Mouse (Mus musculus) limb, embryonic 15.5 days (tissue): Measurements from ENCODE around the gene Eya3. TPM values are rescaled to one million over a fixed set of nuclear protein-coding genes. Genes with fewer than 3 reads are reported as not detected.
A peak's percentile ranks its signal among the peaks of the same experiment; 100 is the strongest.
"Not testable (repeated sequence)": the region's sequence is repeated elsewhere in the genome, so short reads cannot be mapped to it uniquely, and the experiment has no call there.

Experiments
- ATAC-seq: fragments of 200-750 bp; cut with Nextera tagmentation; 2 replicates; pipeline ENCODE4 v1.8.0; 2017; ENCODE audit warnings: low read depth, moderate TSS enrichment; ENCODE audit not compliant: insufficient number of reproducible peaks, low FRiP score, low TSS enrichment
- H3K27ac ChIP-seq: fragments of 300-500 bp; sonication (generic); 2 replicates; pipeline ENCODE4 v1.5.1; 2015; ENCODE audit warnings: moderate library complexity, mild to moderate bottlenecking, inconsistent platforms
- H3K27me3 ChIP-seq: fragments of 300-500 bp; sonication (generic); 2 replicates; pipeline ENCODE4 v1.6.1; 2015; ENCODE audit warnings: inconsistent platforms
- H3K36me3 ChIP-seq: fragments of 300-500 bp; sonication (generic); 2 replicates; pipeline ENCODE4 v1.6.1; 2015; ENCODE audit warnings: inconsistent platforms
- H3K4me1 ChIP-seq: fragments of 300-500 bp; sonication (generic); 2 replicates; pipeline ENCODE4 v1.6.1; 2015; ENCODE audit warnings: inconsistent platforms
- H3K4me2 ChIP-seq: fragments of 300-500 bp; sonication (generic); 2 replicates; pipeline ENCODE4 v1.6.1; 2015; ENCODE audit warnings: mild to moderate bottlenecking, inconsistent platforms
- H3K4me3 ChIP-seq: fragments of 300-500 bp; sonication (generic); 2 replicates; pipeline ENCODE4 v1.5.1; 2015; ENCODE audit warnings: mild to moderate bottlenecking, inconsistent platforms
- H3K9ac ChIP-seq: fragments of 300-500 bp; sonication (generic); 2 replicates; pipeline ENCODE4 v1.6.1; 2015; ENCODE audit warnings: inconsistent platforms
- H3K9me3 ChIP-seq: fragments of 300-500 bp; sonication (generic); 2 replicates; pipeline ENCODE4 v1.6.1; 2016; ENCODE audit warnings: inconsistent platforms
- WGBS: fragments of 180-500 bp; shearing (Covaris S2); methylation state at CpG from one replicate; pipeline ENCODE4 v1.1.7; 2015; 5-methylcytosine and 5-hydroxymethylcytosine counted together
- polyA plus RNA-seq: library from polyadenylated mRNA; unstranded; fragments of >200 nt; fragmentation: Nextera tagmentation; extraction: Ambion mirVana; gene quantifications from 2 replicates; pipeline ENCODE4 v1.2.1, GENCODE M21; 2015

Gene Eya3
- 25.2 and 25.5 TPM in 2 replicates for polyA plus RNA-seq

GRCm38 (mm10) chr4:132638461-132639190 is at the start of gene Eya3:
TSS of gene Eya3 (plus strand) at chr4:132638987.
- H3K4me1 ChIP-seq: peaks cover 10% of the 10 kb centered on the region
- peak within 1 kb of the TSS; percentile 79 for H3K9ac ChIP-seq
- H3K27me3 ChIP-seq: no peaks in the 10 kb centered on the region
- 0 out of 2 replicates have a peak, but pooled peaks cover 4% of the 10 kb centered on the region for H3K36me3 ChIP-seq
- peak within 1 kb of the TSS; percentile 85 for H3K27ac ChIP-seq
- peak within 1 kb of the TSS; percentile 84 for H3K4me2 ChIP-seq
- H3K4me3 ChIP-seq: peak within 1 kb of the TSS; percentile 98
- under 1% methylated on average over 41 of the region's 41 CpGs for WGBS
- peak; percentile 96 for ATAC-seq
- no peaks in the 10 kb centered on the region for H3K9me3 ChIP-seq

- Histone ChIP-seq H3K9me3 (no peaks in the 10 kb centered on the region), H3K27ac (no peak overlapping the region), H3K9ac (no peak overlapping the region), H3K27me3 (no peaks in the 10 kb centered on the region), H3K4me3 (no peak overlapping the region), H3K36me3 (no peaks in the 10 kb centered on the region), H3K4me1 (no peaks in the 10 kb centered on the region), H3K4me2 (no peak overlapping the region)
- WGBS: 84% methylated on average over 10 of the region's 10 CpGs
- ATAC-seq: no peak
Measured at GRCm38 (mm10) chr4:132590642-132591041, 48.1 kb upstream of the Eya3 start.

GRCm38 (mm10) chr4:132592958-132593357 is 45.8 kb upstream of the Eya3 start:
- H3K27me3 ChIP-seq: no peaks in the 10 kb centered on the region
- H3K4me2 ChIP-seq: no peak overlapping the region
- H3K36me3 ChIP-seq: no peaks in the 10 kb centered on the region
- H3K27ac ChIP-seq: no peak overlapping the region
- ATAC-seq: no peak
- H3K9ac ChIP-seq: no peak overlapping the region
- H3K4me3 ChIP-seq: no peak overlapping the region
- H3K4me1 ChIP-seq: no peaks in the 10 kb centered on the region
- H3K9me3 ChIP-seq: no peaks in the 10 kb centered on the region
- WGBS: 85% methylated on average over 9 of the region's 9 CpGs

- H3K4me2 ChIP-seq: no peak overlapping the region
- WGBS: 40% methylated on average over 4 of the region's 4 CpGs
- no peak overlapping the region for H3K9ac ChIP-seq
- H3K36me3 ChIP-seq: no peaks in the 10 kb centered on the region
- ATAC-seq: no peak
- no peak overlapping the region for H3K4me3 ChIP-seq
- no peaks in the 10 kb centered on the region for H3K4me1 ChIP-seq
- H3K27ac ChIP-seq: no peak overlapping the region
- no peaks in the 10 kb centered on the region for H3K27me3 ChIP-seq
- no peaks in the 10 kb centered on the region for H3K9me3 ChIP-seq
Measured at GRCm38 (mm10) chr4:132594191-132594590, 44.6 kb upstream of the Eya3 start.

- H3K36me3 ChIP-seq: no peaks in the 10 kb centered on the region
- no peak overlapping the region for H3K4me2 ChIP-seq
- H3K9ac ChIP-seq: no peak overlapping the region
- WGBS: 82% methylated on average over 2 of the region's 2 CpGs
- no peak overlapping the region for H3K27ac ChIP-seq
- H3K27me3 ChIP-seq: no peaks in the 10 kb centered on the region
- H3K4me3 ChIP-seq: no peak overlapping the region
- no peaks in the 10 kb centered on the region for H3K9me3 ChIP-seq
- no peak for ATAC-seq
- H3K4me1 ChIP-seq: no peaks in the 10 kb centered on the region
Measured at GRCm38 (mm10) chr4:132598861-132599260, 39.9 kb upstream of the Eya3 start.

GRCm38 (mm10) chr4:132599764-132600163 is 39.0 kb upstream of the Eya3 start:
- no peak for ATAC-seq
- no peak overlapping the region for H3K27ac ChIP-seq
- 87% methylated on average over 3 of the region's 3 CpGs for WGBS
- H3K36me3 ChIP-seq: no peaks in the 10 kb centered on the region
- H3K9ac ChIP-seq: no peak overlapping the region
- H3K4me2 ChIP-seq: no peak overlapping the region
- no peaks in the 10 kb centered on the region for H3K27me3 ChIP-seq
- H3K4me3 ChIP-seq: no peak overlapping the region
- H3K9me3 ChIP-seq: no peaks in the 10 kb centered on the region
- H3K4me1 ChIP-seq: no peaks in the 10 kb centered on the region

GRCm38 (mm10) chr4:132600465-132600864 is 38.3 kb upstream of the Eya3 start:
- Histone ChIP-seq H3K27ac (no peak overlapping the region), H3K4me2 (no peak overlapping the region), H3K9me3 (no peaks in the 10 kb centered on the region), H3K27me3 (no peaks in the 10 kb centered on the region), H3K4me1 (no peaks in the 10 kb centered on the region), H3K9ac (no peak overlapping the region), H3K4me3 (no peak overlapping the region), H3K36me3 (no peaks in the 10 kb centered on the region)
- no peak for ATAC-seq
- 89% methylated on average over 6 of the region's 6 CpGs for WGBS

- not testable (repeated sequence) for ATAC-seq, H3K4me1 ChIP-seq, H3K9ac ChIP-seq, H3K27me3 ChIP-seq, H3K27ac ChIP-seq, H3K9me3 ChIP-seq, H3K4me2 ChIP-seq, H3K4me3 ChIP-seq, H3K36me3 ChIP-seq
- 87% methylated on average over 5 of the region's 5 CpGs for WGBS
Measured at GRCm38 (mm10) chr4:132601242-132601641, 37.5 kb upstream of the Eya3 start.

- no peaks in the 10 kb centered on the region for H3K9me3 ChIP-seq
- no peaks in the 10 kb centered on the region for H3K4me1 ChIP-seq
- no peak for ATAC-seq
- no peak overlapping the region for H3K4me2 ChIP-seq
- no peaks in the 10 kb centered on the region for H3K36me3 ChIP-seq
- H3K27me3 ChIP-seq: no peaks in the 10 kb centered on the region
- no peak overlapping the region for H3K9ac ChIP-seq
- H3K27ac ChIP-seq: no peak overlapping the region
- no peak overlapping the region for H3K4me3 ChIP-seq
- 81% methylated on average over 4 of the region's 4 CpGs for WGBS
Measured at GRCm38 (mm10) chr4:132603468-132603867, 35.3 kb upstream of the Eya3 start.

- no peaks in the 10 kb centered on the region for H3K36me3 ChIP-seq
- 54% methylated on average over 5 of the region's 5 CpGs for WGBS
Measured at GRCm38 (mm10) chr4:132605816-132606215, 33.0 kb upstream of the Eya3 start.

GRCm38 (mm10) chr4:132608147-132608546 is 30.6 kb upstream of the Eya3 start:
- H3K36me3 ChIP-seq: no peaks in the 10 kb centered on the region
- no peak overlapping the region for H3K4me2 ChIP-seq
- ATAC-seq: no peak
- no peaks in the 10 kb centered on the region for H3K27me3 ChIP-seq
- H3K9ac ChIP-seq: no peak overlapping the region
- WGBS: 41% methylated on average over 4 of the region's 4 CpGs
- no peaks in the 10 kb centered on the region for H3K9me3 ChIP-seq
- no peak overlapping the region for H3K27ac ChIP-seq
- no peaks in the 10 kb centered on the region for H3K4me1 ChIP-seq
- no peak overlapping the region for H3K4me3 ChIP-seq

More at GRCm38 (mm10) chr4:132605816-132606215, 33.0 kb upstream of the Eya3 start:
- Histone ChIP-seq H3K27ac (no peak overlapping the region), H3K4me1 (no peaks in the 10 kb centered on the region), H3K4me2 (no peak overlapping the region), H3K9me3 (no peaks in the 10 kb centered on the region), H3K27me3 (no peaks in the 10 kb centered on the region), H3K4me3 (no peak overlapping the region), H3K9ac (no peak overlapping the region)
- ATAC-seq: no peak

- Histone ChIP-seq H3K9me3 (no peaks in the 10 kb centered on the region), H3K4me2 (no peak overlapping the region), H3K27ac (no peak overlapping the region), H3K36me3 (no peaks in the 10 kb centered on the region), H3K27me3 (no peaks in the 10 kb centered on the region), H3K4me3 (no peak overlapping the region), H3K9ac (no peak overlapping the region), H3K4me1 (no peaks in the 10 kb centered on the region)
- 72% methylated on average over 3 of the region's 3 CpGs for WGBS
- ATAC-seq: no peak
Measured at GRCm38 (mm10) chr4:132610301-132610984, 28.3 kb upstream of the Eya3 start.
